Mouse (Mus musculus): ENCODE measurements around the gene Adprh.

- TF ChIP-seq CTCF (IDR thresholded peaks at IDR 0.05; ENCODE audit: borderline replicate concordance, extremely low read depth, insufficient read depth, insufficient read length), result no peak
- TF ChIP-seq POLR2A (IDR thresholded peaks at IDR 0.05; ENCODE audit: borderline replicate concordance, extremely low read depth, insufficient read depth, insufficient read length, poor library complexity, severe bottlenecking), result no peak
Observed at GRCm38 (mm10) chr16:38441611-38442010, 10.9 kb downstream of the Adprh start.

All from brain, embryonic 14.5 days (tissue).